Mouse (Mus musculus) frontal cortex, postnatal 10 days (tissue): ENCODE data around the gene Nuak1.
A peak's percentile ranks its signal among the peaks of the same experiment; 100 is the strongest.
"Not testable (repeated sequence)": the region's sequence is repeated elsewhere in the genome, so short reads cannot be mapped to it uniquely, and the experiment has no call there.

Experiments
- DNase-seq, 2 experiments: peaks; one replicate each; pipeline ENCODE4 v3.0.0; 2022; ENCODE audit warnings: low spot score in 2 of 2, mixed read lengths in 1 of 2

The Nuak1 gene

DNA sequence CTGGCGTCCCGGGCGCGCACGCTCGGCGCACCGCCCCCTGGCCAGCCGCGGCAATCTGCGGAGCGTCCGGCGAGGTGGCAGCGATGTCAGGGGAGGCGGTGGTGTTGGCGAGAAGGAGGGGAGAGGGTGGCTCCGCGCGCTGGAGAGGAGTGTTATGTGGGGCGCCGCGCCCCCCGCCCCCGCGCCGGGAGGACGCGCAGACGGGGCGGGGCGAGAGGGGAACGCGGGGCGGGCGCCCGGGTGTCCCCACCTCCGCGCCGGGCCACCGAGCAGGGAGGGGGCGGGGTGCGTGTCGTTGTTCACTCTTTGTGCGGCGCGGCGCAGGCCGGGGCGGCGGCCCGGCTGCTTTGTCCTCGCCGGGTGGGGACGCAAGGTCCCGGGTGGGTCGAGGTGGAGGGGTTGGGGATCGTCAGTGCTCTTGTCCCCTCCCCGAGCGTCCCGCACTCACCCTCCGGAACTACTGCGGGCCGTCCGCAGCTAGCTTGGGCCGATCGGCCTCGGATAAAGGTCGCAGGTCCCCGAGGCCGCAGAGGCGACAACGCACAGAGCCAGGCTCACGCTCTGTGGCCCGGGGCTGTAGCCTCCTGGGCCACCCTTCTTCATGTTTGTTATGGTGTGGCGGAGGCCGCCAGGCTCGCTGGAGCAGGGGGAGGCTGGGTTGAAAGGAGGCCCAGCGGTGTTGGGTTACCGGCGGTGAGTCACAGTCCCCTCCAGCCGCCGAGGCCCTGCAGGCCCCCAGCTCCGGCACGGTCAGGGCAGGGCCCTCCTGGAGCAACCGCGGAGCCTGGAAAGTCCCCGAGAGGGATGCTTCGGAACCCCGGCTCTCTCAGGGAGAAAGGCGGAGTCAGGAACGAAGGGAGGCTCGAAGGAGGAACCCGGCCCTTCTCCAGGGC, at the start of gene Nuak1:
TSS of gene Nuak1 (minus strand) at position 57 of the 893 bp plus-strand sequence.
- DNase-seq: peak; percentile 84 to 89

DNA sequence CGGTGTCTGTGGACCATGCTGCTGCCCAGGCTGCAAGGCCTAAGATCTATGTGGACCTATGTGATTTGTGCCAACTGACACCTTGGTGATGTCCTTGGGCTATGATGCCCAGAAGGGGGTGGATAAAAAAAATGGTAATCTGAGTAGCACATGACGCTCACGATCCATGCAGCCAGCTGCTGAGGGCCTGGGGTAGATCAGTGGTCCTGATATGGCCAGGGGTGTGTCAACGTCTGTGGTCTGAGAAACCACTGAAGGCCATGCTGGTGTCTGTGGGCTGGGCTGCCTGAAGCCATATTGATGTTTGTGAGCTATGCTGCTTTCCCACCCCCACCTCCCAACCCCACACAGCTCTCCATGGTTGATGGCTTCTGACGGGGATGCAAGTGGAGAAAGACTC, 49.7 kb upstream of the Nuak1 start:
- no peak for DNase-seq

DNA sequence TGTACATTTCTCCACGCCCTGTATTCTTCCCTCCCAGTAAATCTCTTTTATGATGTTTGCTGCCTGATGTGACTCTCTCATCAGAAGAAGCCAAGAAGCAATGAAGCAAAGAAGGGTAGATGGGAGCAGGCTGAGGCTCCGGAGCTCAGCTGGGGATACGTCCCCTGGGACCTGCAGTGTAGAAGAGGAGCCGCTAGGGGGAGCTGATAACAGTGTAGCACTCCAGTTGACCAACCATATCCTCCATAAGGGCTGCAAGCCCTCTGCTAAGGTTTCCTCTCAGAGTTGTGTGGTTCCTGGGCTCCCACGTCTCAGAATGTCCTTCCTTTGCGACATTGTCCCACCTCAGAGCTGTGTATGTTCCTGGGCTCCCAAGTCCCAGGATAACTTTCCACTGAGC, 47.9 kb upstream of the Nuak1 start:
- DNase-seq: peak in 1 of 2 experiments; percentile 26

DNA sequence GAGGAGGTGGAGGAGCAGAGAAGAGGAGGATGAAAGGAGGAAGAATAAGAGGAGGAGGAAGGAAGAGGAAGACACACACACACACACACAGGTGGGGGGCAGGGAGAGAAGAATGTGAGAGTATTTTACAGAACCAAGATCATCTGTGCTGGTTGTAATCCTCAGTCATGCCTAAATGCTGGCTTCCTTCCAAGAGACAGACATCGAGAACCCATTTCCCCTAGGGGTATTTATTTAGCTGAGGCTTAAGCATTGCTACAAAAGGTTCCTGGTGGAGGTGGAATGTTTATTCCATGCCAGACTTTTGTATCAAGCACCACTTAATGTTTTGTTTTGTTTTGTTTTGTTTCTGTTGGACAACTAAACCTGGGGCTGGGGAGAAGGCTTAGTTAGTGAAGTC, 44.3 kb upstream of the Nuak1 start:
- DNase-seq: no peak

DNA sequence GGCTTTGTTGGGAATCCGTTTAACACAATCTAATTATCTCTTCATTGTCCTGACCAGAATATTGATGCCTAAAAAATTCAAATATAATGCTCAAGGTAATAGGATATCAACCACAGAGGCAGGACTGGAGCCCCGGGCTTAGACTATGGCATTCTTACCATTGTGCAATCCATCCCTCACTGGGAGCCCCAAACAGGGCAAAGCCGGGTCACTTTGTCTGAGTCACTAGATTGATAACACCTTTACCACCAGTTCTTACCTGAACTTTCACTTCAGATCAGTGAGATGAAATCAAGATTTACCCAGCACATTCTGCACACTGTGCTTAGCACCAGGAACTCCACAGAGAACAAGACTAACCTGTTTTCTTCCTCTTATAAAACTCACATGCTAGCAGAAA, 43.2 kb upstream of the Nuak1 start:
- DNase-seq: no peak

DNA sequence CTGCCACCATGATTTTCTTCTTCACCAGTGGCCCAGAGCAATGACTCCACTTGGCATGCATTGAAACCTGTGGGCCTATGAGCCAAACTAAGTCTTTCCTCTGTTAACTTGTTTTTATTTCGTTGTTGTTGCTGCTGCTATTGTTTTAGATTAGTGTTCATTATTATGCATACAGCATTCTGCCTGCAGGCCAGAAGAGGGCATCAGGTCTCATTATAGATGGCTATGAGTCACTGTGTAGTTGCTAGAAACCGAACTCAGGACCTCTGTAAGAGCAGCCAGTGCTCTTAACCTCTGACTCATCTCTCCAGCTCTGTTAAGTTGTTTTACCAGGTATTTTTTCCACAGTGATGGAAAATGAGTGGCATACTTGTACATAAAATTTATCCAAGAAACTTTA, 42.7 kb upstream of the Nuak1 start:
- no peak for DNase-seq

DNA sequence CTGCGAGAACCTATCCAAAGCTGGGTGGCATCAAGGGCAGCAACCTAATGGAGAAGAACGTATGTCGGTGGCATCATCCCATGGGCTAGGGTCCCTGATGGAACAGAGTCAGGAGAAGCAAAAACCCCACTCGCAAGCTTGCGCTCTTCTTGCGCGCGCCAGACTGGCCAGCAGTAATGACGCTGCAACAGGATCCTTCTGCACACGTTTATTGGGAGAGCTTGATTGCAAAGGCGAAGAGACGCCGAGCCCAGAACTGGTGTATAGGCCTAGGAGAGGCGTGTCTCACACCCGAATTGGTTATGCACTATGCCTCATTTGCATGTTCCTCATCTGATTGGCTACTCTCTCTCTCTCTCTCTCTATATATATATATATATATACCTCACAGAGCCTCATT, 42.0 kb upstream of the Nuak1 start:
- DNase-seq: not testable (repeated sequence)

DNA sequence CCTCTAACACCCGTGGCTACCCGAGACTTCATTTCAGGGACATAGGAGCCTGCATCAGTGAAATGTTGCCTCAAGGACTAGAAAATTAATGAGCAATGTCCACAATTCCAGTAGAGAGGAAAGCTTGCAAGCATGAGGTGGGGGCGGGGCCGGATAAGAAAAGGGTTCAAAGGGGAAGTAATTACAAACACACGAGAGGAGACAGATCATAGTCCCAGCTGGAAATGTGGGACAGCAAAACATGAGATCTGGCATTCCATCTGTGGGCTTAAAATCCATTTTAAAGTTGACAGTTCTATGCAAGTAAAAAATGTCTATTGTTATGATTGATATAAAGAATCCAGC, 40.9 kb upstream of the Nuak1 start:
- DNase-seq: no peak

DNA sequence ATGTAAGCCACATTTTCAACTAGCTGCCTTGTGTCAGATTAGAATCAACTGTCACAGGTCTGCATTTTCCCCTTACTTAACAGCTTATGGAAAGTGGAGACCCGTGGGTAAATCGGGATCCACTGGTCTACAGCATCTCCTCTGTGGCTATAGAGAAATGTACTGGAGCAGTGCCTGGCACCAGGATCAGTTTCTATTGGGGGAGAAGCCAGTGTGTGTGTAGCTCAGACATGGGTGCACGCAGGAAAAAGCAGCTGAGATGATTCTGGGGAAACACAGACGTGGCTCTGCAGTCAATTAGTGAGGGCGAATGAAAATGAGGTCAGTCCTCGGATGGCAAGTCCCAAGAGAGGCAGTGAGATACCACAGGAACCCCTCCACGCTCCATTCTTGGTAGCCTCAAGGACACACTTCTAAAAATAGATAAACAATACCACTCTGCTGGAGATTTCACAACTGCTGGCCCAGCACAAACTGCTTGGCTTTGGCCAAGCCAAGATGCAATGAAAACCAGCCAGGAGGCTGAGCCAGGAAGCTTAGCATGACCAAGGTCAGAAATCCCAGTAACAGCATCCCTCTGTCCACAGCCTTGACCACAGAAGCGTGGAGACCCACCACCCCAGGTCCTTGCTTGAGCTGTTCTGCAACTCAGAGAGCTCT, 40.4 kb upstream of the Nuak1 start:
- DNase-seq: no peak

DNA sequence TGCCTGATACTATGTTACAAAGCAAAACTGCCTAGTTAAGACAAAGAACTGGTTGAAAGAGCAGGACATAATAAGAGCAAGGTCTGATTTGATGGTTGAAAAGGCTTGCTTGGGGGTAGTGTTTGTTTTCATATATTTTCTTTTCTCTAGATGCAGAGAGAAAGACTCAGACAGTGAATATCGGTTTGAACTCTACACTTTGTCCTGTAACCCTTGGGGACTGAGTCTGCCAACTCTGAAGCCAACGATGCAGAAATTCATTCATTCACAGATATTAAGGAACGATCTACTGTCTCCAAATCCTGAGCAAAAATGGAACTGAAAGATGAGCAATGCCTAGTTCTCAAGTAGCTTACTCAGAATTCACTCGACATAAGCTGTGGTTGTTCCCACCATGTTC, 39.7 kb upstream of the Nuak1 start:
- no peak for DNase-seq

DNA sequence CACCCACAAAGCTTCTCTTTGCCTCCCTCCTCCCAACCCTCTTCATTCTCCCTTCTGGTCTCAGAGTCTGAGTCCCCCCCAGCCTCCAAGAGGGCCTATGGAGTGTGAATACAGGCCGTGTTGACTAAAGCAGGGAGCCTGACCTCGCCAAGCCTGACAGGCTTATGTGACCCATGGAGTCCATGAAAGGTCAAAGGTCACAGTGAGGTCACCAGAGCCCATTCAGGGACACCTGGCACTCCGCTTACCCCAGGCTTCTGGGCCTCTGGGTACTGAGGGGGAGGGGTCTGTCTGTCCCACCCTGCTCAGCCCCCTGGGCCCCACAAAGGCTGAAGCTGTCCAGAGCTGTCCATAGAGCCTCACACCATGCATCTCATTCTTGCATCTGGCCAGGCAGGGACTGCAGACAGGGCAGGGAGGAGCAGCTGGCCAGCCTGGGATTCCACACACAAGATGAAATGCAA, 37.2 kb upstream of the Nuak1 start:
- no peak for DNase-seq

DNA sequence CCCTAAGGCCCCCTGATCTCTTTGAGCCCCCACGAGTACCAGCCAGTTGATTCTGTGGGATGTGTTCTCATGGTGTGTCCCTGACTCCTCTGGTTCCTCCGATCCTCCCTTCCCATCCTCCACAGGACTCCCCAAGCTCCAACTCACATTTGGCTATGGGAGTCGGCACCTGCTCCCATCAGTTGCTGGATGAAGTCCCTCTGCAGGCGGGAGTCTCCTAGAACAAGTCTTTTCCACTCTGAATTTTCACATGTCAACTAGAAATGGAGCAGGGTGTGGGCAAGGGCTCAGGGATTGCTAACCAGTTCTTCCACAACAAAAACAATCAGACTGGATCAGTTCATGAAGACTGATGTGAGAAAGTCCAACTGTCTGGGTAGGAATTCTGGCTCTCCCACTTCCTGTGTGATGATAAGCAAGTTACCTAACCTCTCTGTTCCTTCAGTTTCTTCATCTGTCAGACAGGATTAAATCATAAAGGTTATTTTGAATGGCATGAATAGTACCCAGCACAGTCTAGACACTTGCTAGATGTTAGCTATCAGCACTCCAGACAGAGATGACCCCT, 36.7 kb upstream of the Nuak1 start:
- DNase-seq: no peak

DNA sequence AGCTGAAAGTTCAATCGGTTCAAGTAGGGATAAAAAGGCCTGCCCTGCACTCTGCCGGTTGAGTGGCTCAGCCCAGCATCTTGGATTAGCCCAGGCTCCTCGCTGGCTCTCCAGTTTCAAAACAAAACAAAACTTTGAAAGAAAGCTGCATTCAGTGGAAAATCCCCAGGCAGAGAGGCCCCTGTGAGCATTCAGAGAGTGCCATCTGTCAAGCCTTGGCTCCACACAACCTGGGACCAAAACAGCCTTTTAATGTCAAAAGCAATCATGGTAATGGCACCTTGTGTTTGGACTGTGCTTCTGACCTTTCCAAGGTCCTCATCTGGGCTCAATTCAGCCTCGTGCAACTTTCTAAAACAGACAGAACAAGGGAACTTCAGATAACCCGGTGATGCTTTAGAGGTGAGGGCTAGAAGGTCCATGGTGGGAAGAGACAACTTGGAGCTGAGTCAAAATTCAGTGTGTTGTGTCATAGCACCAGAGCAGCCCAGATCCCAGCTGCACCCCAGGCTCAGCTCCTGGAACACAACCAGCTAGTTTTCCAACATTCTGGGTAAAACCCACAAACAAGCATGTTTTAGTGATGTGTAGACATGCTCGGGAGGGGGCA, 27.3 kb upstream of the Nuak1 start:
- DNase-seq: no peak

DNA sequence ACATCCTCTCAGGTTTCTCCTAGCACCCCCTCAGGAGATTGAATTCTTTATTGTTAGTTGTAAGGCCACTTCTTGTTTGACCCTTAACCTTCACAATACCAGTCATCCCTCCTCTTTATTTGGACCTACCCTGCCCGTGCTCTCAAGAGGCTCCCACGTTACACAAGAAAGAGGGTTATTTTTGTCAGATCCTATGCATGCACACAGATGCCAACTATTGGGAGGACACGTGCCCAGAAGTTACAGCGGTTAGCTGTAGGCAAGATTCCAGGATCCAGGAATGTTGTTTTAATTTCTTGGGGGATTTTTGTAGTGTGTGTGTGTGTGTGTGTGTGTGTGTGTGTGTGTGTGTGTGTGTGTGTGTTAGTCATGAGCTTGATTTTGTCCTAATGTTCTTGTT, 25.1 kb upstream of the Nuak1 start:
- DNase-seq: no peak

DNA sequence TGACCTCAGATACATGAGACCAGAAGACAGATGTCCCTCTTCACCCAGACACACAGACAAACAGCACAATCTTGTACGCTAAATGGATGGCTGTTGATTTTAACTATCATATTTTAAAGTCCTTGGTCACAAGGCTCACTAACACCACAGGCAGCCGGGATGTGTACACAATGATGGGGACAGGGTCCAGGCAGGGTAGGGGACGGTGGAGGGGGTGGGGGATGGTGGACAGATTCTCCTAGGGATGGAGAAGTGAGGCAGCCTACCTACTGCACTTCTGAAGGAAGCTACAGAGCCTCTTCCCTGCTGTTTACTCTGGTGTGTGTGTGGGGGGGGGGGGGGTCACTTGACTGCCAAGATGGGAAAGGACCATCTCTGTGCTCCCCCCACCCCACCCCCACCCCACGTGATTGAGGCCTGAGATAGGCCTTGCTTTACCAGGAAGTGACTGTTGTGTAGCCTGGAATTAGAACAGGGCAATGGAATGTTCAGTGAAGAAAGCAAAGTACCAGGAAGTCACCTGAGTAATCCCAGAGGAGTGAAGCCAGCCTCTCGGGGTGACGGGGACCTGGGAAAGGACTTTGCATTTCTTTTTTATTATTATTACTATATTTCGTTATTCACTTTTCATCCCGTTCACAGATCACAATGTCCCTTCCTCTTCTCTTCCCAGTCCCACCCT, 20.2 kb upstream of the Nuak1 start:
- DNase-seq: no peak

DNA sequence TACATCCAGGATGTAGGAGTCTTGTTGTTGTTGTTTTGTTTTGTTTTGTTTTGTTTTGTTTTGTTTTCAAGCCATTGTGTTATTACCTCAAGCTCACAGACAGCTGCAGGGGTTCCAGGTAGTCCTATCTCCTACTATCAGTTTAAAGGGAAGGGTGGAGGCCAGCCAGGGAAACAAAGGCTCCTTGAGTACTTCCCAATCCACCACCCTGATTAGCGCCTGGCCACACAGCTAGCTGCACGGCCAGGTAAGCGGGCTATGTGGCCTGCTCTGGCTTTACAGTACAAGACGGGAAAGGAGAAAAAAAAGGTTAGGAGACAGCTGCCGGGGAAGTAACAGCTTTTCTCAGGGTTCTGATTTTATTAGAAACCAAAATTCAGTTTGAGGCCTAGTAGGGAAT, 17.7 kb upstream of the Nuak1 start:
- no peak for DNase-seq

DNA sequence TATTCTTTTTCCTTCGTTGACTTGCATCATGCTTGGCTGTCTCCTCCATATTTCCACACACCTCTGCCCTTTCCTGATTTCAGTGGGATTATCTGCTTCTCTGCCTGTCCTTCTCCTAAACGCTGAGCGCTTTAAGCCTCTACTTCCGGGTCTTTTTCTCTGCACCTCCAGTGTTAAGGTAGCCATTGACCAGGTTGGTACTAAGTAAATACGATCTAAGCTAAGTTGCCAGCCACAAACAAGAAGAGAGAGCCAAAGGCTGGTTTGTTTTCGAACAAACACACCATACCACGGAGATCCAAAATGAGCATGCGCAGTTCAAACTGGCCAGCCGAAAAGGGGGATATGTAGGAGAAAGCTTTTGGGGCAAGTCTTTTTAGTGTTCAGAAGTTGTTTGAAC, 17.1 kb upstream of the Nuak1 start:
- DNase-seq: no peak

DNA sequence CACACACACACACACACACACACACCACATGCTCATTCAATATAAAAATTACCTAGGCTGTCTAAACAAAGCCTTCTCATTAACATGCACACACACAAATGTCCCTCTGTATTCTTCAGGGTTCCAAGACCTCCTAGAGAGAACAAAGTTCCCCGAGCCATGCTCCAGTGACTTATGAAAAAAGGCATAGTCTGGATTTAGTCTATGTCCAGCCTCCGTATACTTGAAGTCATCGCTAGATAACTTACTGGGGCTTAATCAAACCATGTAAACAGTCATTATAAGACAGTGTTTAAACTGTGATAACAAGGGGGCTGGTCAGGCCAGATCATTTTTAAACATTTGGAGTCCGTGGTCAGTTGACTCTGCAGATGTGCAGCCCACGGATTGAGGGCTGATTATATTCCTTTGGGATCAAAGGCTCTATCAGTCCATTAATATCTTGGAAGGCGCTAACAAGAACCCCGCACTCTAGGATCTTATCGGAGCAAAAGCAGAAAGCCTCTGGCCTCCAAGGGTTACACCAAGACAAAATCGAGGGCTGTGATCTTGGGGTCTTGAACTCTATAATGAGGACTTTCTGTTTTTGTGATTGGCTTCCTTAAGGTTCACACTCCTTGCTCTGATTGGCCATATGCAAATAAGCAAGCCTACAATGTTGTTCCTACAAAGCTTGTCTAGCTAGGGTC, 16.4 kb upstream of the Nuak1 start:
- no peak for DNase-seq

DNA sequence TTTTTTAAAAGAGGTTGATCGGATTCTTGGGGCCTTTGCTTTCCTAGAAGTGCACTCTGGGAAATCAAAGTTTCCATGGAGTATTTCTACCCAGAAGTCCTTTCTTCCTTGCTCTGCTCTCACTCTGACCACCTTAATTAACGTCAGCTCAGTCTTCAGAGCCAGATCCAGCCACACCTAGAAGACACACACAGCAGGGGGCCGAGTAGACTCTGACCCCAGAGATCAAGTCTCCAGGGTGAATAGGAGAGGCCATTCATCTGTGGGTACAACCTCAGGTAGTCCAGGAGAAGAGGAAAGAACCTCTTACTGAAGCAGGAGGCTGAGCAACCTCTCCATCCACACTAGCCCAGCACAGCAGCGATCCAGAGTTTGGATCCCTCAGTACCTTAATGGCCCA, 11.5 kb upstream of the Nuak1 start:
- DNase-seq: no peak

DNA sequence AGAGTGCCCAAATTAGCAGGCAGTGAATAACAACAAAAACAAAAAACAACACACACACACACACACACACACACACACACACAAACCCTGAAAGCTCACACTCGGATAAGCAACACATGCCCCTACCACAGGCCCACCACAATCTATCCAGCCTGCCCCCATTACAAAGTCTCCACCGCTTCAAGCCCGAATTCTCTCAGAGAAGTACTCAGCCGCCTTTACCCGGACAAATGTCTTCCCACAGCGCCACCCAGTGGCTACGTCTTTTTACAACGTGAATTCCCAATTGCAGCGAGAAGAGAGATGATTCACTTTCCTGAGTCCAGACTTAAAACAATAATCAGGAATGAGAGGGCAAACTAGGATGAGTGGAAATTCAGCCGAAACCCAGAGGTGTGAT, 10.3 kb upstream of the Nuak1 start:
- DNase-seq: peak in 1 of 2 experiments; percentile 84

DNA sequence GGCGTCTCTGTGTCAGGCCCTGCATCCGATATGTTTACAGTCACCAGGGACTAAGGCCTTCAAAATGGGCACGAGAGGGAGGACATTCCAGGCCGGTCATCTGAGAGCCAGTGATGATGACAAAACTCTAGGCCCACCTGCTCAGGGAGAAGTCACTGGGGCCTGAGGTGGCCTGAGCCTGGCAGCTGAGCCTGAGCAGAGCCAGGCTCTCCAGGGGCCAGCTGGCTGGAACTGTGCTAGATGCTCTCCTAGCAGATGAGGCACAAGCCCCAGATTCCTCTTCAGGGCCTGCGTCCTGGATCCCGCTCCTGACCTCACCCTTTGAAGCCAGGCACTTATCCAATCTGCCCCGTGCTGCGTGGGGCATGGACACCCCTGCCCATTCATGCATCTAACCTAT, 9.3 kb upstream of the Nuak1 start:
- no peak for DNase-seq
